Mouse (Mus musculus): Measurements from ENCODE around the gene Pilrb2.
"Not testable (repeated sequence)": the region's sequence is repeated elsewhere in the genome, so short reads cannot be mapped to it uniquely, and the experiment has no call there.

Pilrb2 gene

GRCm38 (mm10) chr5:137871644-137872380 lies at the start of gene Pilrb2:
TSS of gene Pilrb2 (minus strand) at chr5:137871815.
- not testable (repeated sequence) for DNase-seq

GRCm38 (mm10) chr5:137915550-137915949 lies 43.9 kb upstream of the Pilrb2 start:
- DNase-seq = peak; percentile 32 to 56

GRCm38 (mm10) chr5:137914508-137914907 lies 42.9 kb upstream of the Pilrb2 start:
- DNase-seq = no peak

- no peak for DNase-seq
Observed at GRCm38 (mm10) chr5:137909564-137910262, 38.1 kb upstream of the Pilrb2 start.

- DNase-seq = no peak
Observed at GRCm38 (mm10) chr5:137897812-137898211, 26.2 kb upstream of the Pilrb2 start.

- no peak for DNase-seq
Observed at GRCm38 (mm10) chr5:137892954-137893353, 21.3 kb upstream of the Pilrb2 start.

GRCm38 (mm10) chr5:137887666-137888065 lies 16.1 kb upstream of the Pilrb2 start:
- no peak for DNase-seq

GRCm38 (mm10) chr5:137885894-137886293 lies 14.3 kb upstream of the Pilrb2 start:
- DNase-seq = peak; percentile 27 to 34

GRCm38 (mm10) chr5:137883345-137883744 lies 11.7 kb upstream of the Pilrb2 start:
- DNase-seq = no peak

GRCm38 (mm10) chr5:137882922-137883321 lies 11.3 kb upstream of the Pilrb2 start:
- no peak for DNase-seq

- DNase-seq = no peak
Observed at GRCm38 (mm10) chr5:137877860-137878259, 6.2 kb upstream of the Pilrb2 start.

GRCm38 (mm10) chr5:137875054-137875453 lies 3.4 kb upstream of the Pilrb2 start:
- no peak for DNase-seq

- DNase-seq = not testable (repeated sequence)
Observed at GRCm38 (mm10) chr5:137872381-137872702, 727 bp upstream of the Pilrb2 start.

GRCm38 (mm10) chr5:137868600-137868999 lies 3.0 kb downstream of the Pilrb2 start:
- not testable (repeated sequence) for DNase-seq

- DNase-seq = not testable (repeated sequence)
Observed at GRCm38 (mm10) chr5:137864008-137864407, 7.6 kb downstream of the Pilrb2 start.

GRCm38 (mm10) chr5:137857960-137858710 lies 13.5 kb downstream of the Pilrb2 start, which contains the start of gene Pilrb1:
TSS of gene Pilrb1 (minus strand) at chr5:137858106.
- not testable (repeated sequence) for DNase-seq

- not testable (repeated sequence) for DNase-seq
Observed at GRCm38 (mm10) chr5:137856870-137857269, 14.7 kb downstream of the Pilrb2 start.

GRCm38 (mm10) chr5:137854907-137855306 lies 16.7 kb downstream of the Pilrb2 start:
- DNase-seq = not testable (repeated sequence)

- DNase-seq = not testable (repeated sequence)
Observed at GRCm38 (mm10) chr5:137850313-137850712, 21.3 kb downstream of the Pilrb2 start.

- not testable (repeated sequence) for DNase-seq
Observed at GRCm38 (mm10) chr5:137837110-137837509, 34.5 kb downstream of the Pilrb2 start.

GRCm38 (mm10) chr5:137836611-137837010 lies 35.0 kb downstream of the Pilrb2 start:
- DNase-seq = no peak

GRCm38 (mm10) chr5:137835966-137836520 lies 35.6 kb downstream of the Pilrb2 start, which contains the start of gene Pilra:
TSS of gene Pilra (minus strand) at chr5:137836281.
- not testable (repeated sequence) for DNase-seq

GRCm38 (mm10) chr5:137833500-137833899 lies 38.1 kb downstream of the Pilrb2 start:
- DNase-seq = no peak

Measured in cerebellum, postnatal 36 days (tissue).